Mouse (Mus musculus) heart, adult 2 months (tissue): ENCODE measurements at regions not wholly inside any gene's neighbourhood (a gene's known extent, or its start where the extent isn't known, plus 50 kb on each side); places are given as distances from the start of the nearest gene placed in this dataset.

Experiments used
- CTCF ChIP-seq: fragments of 200-600 bp; IDR thresholded peaks from 2 replicates; pipeline ENCODE4 v1.8.1; 2022; ENCODE audit warnings: antibody characterized with exemption, mild to moderate bottlenecking, moderate library complexity
- POLR2A ChIP-seq: fragments of 200-500 bp; IDR thresholded peaks from 2 replicates; pipeline ENCODE4 v1.6.1; 2011; ENCODE audit warnings: mild to moderate bottlenecking, low read depth, low read length, control low read depth; ENCODE audit not compliant: insufficient read depth

- TF ChIP-seq POLR2A: no peak
- no peak for TF ChIP-seq CTCF
Measured at GRCm38 (mm10) chr3:155459701-155460481, 366.7 kb downstream of the Lrriq3 start.
